Mouse (Mus musculus) spleen, postnatal 14 days (tissue): ENCODE results near the gene Olfr90.
"Not testable (repeated sequence)": the region's sequence is repeated elsewhere in the genome, so short reads cannot be mapped to it uniquely, and the experiment has no call there.

Experiments
- DNase-seq, 2 experiments: peaks; one replicate each; pipeline ENCODE4 v3.0.0; 2021 to 2022; ENCODE audit warnings: low spot score in 2 of 2

The Olfr90 gene

DNA sequence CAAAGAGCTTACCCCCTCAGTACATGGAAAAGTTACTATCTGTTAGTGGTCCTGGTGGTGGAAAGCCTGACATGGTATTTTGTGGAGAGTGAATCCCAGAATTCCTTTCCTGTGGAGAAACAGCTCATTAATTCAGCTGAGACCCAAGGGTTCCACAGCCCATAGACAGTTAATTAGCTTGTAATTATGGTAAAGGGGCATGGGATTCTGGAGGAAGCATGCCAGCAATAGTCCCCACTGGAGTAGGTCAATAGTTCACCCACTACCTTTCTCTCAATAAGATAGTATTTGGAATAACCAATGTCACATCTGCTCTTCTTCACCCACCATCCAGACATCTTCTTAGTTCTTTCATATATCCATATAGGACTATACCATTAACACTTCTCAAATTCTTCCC is at the start of gene Olfr90:
Gene Olfr90, minus strand, starts transcription at position 101 of the 400 bp plus-strand sequence.
- no peak for DNase-seq

- not testable (repeated sequence) for DNase-seq
Measured at GRCm38 (mm10) chr17:37131366-37131765, 43.1 kb upstream of the Olfr90 start.

DNA sequence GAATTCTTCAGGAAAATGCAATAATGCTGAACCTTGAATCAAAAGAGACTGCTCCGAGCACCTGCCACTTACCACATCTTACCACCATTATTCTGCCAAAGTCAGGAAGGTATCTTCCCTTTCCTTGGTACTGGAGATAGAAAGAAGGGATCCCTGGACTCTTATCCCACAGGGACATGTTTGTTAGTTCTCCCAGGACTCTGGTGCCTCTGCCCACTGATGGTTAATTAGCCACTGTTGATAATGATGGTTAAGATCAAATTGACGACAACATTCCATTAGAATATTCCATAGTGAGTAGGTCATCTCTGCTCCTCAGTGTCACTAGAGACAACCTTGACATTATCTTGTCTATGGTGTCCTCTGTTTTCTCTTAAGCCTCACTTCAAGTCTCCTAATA is 31.7 kb upstream of the Olfr90 start, which contains the start of gene Olfr92:
Gene Olfr92, minus strand, starts transcription at position 101 of the 400 bp plus-strand sequence.
- no peak for DNase-seq

GRCm38 (mm10) chr17:37098178-37098577 is 9.9 kb upstream of the Olfr90 start, which contains the start of gene Olfr91:
Gene Olfr91, minus strand, starts transcription at chr17:37098278.
- no peak for DNase-seq

DNA sequence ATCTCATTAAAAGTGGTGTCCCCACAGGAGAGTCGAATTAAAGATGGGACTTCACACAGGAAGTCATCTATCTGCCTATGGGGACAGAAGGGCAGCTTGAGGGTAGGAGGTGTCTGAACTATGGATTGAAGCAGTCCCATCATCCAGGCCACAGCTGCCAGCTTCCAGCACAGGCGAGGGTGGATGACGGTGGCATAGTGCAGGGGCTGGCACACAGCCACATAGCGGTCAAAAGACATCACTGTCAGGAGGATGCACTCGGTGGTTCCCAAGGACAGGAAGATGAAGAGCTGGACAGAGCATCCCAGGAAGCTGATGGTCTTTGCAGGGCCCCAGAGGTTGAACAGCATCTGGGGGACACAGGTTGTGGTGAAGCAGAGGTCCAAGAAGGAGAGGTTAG is 5.0 kb upstream of the Olfr90 start:
- no peak for DNase-seq

- no peak for DNase-seq
Measured at GRCm38 (mm10) chr17:37092198-37092597, 3.9 kb upstream of the Olfr90 start.

DNA sequence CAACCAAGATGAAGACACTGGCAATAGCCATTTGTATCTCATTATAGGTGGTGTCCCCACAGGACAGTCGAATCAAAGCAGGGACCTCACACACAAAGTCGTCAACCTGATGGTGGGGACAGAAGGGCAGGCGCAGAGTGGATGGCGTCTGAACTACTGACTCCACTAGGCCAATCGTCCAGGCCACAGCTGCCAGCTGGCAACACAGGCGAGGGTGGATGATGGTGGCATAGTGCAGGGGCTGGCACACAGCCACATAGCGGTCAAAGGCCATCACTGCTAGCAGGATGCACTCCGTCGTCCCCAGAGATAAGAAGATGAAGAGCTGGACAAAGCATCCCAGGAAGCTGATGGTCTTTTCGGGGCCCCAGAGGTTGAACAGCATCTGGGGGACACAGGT is 2.8 kb downstream of the Olfr90 start:
- no peak for DNase-seq

DNA sequence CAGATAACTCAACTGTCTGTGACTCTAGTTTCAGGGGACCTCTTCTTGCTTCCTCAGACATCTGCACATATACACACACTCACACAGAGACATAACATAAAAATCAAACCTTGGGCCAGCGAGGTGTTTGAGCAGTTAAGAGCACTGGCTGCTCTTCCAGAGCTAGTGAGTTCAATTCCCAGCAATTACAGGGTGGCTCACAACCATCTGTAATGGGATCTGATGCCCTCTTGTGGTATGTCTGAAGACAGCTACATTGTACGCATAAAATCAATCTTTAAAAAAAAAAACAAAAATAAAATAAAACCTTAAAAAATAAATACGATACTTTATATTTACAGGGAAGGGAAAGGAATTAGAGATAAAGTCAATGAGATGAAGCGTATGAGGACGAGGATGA is 3.7 kb downstream of the Olfr90 start:
- DNase-seq: no peak

- DNase-seq: peak in 1 of 2 experiments; percentile 17
Measured at GRCm38 (mm10) chr17:37083327-37083726, 5.0 kb downstream of the Olfr90 start.

- DNase-seq: no peak
Measured at GRCm38 (mm10) chr17:37081659-37082058, 6.6 kb downstream of the Olfr90 start.

DNA sequence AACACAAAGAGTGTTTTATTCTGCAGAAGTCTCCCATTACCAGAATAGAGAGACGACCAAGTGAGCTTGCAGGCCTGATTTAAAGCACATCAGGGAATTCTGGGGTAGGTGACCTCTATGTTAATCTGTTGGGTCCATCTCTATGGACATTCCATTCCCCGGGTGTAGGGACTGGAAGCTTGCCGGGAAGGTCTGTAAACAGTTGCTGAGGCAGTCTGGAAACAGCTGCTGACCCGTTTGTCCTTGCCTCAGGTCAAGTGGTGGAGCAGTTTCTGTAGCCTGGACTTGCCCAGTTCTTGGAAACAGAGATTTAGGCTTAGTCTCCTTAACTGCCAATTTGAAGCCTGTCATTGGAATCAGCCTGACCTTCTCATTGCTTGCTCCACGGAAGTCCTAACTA is 8.2 kb downstream of the Olfr90 start:
- no peak for DNase-seq

- DNase-seq: no peak
Measured at GRCm38 (mm10) chr17:37078990-37079389, 9.3 kb downstream of the Olfr90 start.

- no peak for DNase-seq
Measured at GRCm38 (mm10) chr17:37078193-37078592, 10.1 kb downstream of the Olfr90 start.

GRCm38 (mm10) chr17:37075766-37076165 is 12.5 kb downstream of the Olfr90 start:
- DNase-seq: no peak

DNA sequence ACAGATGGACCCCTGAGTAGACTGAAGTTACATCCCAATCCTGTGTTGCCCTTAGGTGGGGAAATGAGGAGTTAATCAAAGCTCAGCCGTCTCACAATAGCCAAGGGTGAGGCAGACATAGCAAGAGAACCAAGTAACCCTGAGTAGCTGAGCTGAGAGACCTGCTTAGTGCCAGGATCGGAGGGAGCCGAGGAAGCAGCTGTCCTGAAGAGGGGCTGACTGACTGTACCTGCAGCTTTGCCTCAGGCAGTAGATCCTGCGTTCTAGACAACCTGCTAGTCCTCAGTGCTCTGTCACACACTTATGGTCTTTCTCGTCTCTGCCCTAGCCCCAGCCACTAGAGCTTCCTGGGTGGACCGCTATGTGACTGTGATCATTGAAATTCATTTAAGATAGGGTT is 13.1 kb downstream of the Olfr90 start:
- DNase-seq: no peak

- no peak for DNase-seq
Measured at GRCm38 (mm10) chr17:37072730-37073276, 15.5 kb downstream of the Olfr90 start.

DNA sequence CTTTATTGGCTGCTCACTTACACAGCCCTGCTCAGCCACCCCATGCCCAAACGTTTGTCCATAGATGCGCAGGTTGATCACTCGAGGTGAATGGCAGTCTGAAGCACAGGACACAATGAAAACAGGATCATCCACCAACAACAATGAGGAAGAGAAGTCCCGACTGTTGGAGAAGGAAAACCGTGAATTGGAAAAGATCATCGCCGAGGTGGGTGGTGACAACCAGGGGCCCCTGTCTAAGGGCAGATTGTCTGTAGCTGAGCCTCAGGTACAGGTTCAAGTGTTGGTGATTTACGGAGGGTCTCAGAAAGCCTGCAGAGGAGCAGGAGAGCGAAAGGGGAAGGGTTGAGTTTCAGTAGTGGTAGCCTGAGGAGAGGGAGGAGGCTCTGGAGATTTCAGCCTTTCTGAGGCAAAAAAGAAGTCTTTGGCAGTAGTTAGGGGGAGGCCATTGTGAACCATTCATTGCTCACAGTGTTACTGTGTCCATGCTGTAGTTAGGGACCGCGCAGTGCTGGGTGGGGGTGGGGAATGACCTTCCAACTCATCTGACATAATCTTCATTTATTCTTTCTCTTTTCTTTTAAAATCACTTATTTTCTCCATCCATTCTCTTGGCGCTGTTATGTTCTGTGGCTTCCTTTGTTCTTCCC is 16.1 kb downstream of the Olfr90 start:
- DNase-seq: no peak

GRCm38 (mm10) chr17:37070121-37070520 is 18.2 kb downstream of the Olfr90 start:
- no peak for DNase-seq

DNA sequence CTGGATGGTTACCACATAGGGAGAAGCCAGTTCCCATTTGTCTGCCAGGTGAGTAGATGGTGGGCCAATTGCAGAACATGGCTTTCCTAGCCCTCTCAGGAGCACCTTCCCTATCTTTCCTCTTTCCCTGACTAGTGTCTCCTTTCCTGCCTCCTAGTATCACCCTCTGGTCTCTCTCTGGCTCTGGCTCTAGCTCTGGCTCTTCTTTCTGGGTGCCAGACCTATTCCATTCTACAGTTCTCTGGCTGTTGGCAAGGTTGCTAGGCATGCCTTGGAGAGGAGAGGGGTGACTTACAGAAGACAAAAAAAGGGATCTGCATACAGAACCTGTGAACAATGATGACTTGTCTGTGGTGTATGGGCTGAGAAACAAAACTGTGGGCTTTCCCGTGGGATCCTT is 20.4 kb downstream of the Olfr90 start:
- DNase-seq: no peak

DNA sequence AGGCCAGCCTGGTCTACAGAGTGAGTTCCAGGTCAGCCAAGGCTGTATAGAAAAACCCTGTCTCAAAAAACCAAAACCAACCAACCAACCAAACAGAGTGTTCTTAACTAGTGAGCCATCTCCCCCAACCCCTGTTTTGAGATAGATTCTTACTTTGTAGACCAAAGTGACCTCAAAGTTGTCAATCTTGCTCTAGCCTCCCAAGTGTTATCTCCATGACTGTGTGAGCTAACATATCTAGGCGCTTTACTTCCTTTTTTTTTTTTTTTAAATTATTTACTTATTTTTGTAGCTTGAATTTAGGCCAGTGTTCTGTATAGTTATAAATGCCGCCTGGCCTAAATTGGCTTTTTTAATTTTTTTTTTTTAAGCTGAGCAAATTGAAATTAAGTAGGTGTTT is 22.3 kb downstream of the Olfr90 start:
- DNase-seq: no peak

DNA sequence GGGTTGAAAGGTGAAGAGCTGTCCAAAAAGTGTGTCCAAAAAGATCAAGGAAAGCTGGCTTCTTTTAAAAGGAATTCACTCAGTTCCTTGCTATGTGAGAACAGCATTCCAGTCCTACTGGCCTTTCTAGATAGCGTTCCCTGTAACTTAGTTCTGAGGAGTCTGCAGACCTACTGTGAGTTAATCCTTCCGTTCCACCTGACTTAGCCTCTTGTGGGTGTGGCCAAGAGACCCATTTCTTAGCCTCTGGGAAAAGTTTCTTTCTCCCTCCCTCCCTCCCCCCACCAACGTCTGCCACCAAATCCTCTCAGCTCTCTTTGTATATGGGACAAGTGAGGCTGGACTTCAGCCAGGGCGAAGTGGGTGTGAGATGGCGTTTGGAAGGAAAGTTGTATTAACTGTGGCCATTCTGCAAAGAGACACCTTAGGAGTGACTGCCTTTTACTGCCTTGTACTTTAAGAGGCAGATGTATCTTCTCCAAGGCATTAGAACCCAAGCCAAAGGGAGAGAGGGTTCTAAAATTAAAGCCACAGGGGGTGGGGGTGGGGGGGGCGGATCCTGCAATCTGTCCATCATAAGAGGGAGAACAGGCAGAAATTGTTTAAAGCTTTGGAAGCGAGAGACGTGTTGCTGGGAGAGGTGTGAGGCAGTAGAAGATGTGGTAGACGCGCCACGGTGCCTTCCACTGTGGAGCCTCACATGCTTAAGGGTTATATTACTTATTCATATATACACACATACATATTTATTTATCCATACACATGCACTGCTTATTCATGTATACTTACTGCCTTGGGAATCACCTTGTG is 24.4 kb downstream of the Olfr90 start:
- no peak for DNase-seq

GRCm38 (mm10) chr17:37063063-37063462 is 25.2 kb downstream of the Olfr90 start:
- DNase-seq: no peak

GRCm38 (mm10) chr17:37062101-37062641 is 26.1 kb downstream of the Olfr90 start:
- DNase-seq: no peak
